Mouse (Mus musculus): ENCODE measurements at regions not wholly inside any gene's neighbourhood (a gene's known extent, or its start where the extent isn't known, plus 50 kb on each side); places are given as distances from the start of the nearest gene placed in this dataset.

GRCm38 (mm10) chr11:20400302-20401234 lies 68.1 kb upstream of the Slc1a4 start (continued):
- no peak for TF ChIP-seq ZKSCAN1 (IDR thresholded peaks at IDR 0.05; ENCODE audit: borderline replicate concordance, low read depth, low read length)

- dilution Hi-C loops (cut with MboI; ENCODE audit: extremely low pct_ligation_motif_present, extremely low pct_unique_long_range_greater_than_20kb, low sequenced_read_pairs) (no loop called here), in situ Hi-C loops (cut with MboI; ENCODE audit: low pct_ligation_motif_present, low pct_unique_long_range_greater_than_20kb, low sequenced_read_pairs) (loop anchor here (25.0 kb wide), 1 partner anchor 566 kb away; no protein-coding TSS in a partner anchor)
- peak; percentile 6 for DNase-seq (ENCODE audit: extremely low read depth)
- H3K9me3 ChIP-seq (replicated peaks; ENCODE audit: low read length): peaks cover 3% of the 10 kb centered on the region
- no peaks in the 10 kb centered on the region for H3K79me2 ChIP-seq (replicated peaks; ENCODE audit: control insufficient read depth, extremely low read depth, insufficient read depth, poor library complexity, severe bottlenecking)
- no peak overlapping the region for H3K27ac ChIP-seq (ENCODE audit: insufficient read depth, low read depth)
- no peaks in the 10 kb centered on the region for H3K36me3 ChIP-seq (replicated peaks in 1 of 2; ENCODE audit: control insufficient read depth in 1 of 2, insufficient read depth in 1 of 2, low read length in 1 of 2)
- H3K4me2 ChIP-seq (ENCODE audit: insufficient read depth, low read depth, poor library complexity, severe bottlenecking): no peak overlapping the region
- no peak overlapping the region for H3K9ac ChIP-seq (ENCODE audit: insufficient read depth, low read depth)
- no peak overlapping the region for H3K4me3 ChIP-seq (replicated peaks in 1 of 3; ENCODE audit: low read depth in 2 of 3, low read length in 2 of 3, poor library complexity in 1 of 3)
- peaks cover 4 to 36% of the 10 kb centered on the region in 2 experiments; a peak in 3 of 4 replicates for H3K4me1 ChIP-seq (ENCODE audit: control insufficient read depth in 1 of 2, insufficient read depth in 2 of 2)
- H3K27me3 ChIP-seq (replicated peaks): no peaks in the 10 kb centered on the region
- no peak for TF ChIP-seq SIN3A (IDR thresholded peaks at IDR 0.05; ENCODE audit: low read length)
- TF ChIP-seq HCFC1 (IDR thresholded peaks at IDR 0.05; ENCODE audit: low read depth, low read length): no peak
- no peak for TF ChIP-seq KAT2A (IDR thresholded peaks at IDR 0.05; ENCODE audit: insufficient replicate concordance, low read length)
- no peak for TF ChIP-seq MAZ (IDR thresholded peaks at IDR 0.05; ENCODE audit: low read depth, low read length)
- no peak for TF ChIP-seq UBTF (IDR thresholded peaks at IDR 0.05; ENCODE audit: low read depth, low read length)
- TF ChIP-seq IRF4 (IDR thresholded peaks at IDR 0.05; ENCODE audit: low read depth, low read length): no peak
- TF ChIP-seq RCOR1 (conservative IDR thresholded peaks at IDR 0.05; ENCODE audit: low read depth, low read length): no peak
- TF ChIP-seq BHLHE40 (IDR thresholded peaks at IDR 0.05; ENCODE audit: low read depth, low read length): no peak
- TF ChIP-seq MYC (IDR thresholded peaks at IDR 0.05; ENCODE audit: low read depth, low read length): no peak
- no peak for TF ChIP-seq ZC3H11A (IDR thresholded peaks at IDR 0.05; ENCODE audit: low read depth, low read length)
- no peak for TF ChIP-seq POLR2A (IDR thresholded peaks at IDR 0.05; ENCODE audit: low read depth, low read length)
- TF ChIP-seq ZNF384 (IDR thresholded peaks at IDR 0.05; ENCODE audit: low read depth, low read length): no peak
- TF ChIP-seq MAFK (IDR thresholded peaks at IDR 0.05; ENCODE audit: insufficient replicate concordance, low read length): no peak
- TF ChIP-seq ELF1 (IDR thresholded peaks at IDR 0.05; ENCODE audit: low read depth, low read length): no peak
These were observed 70.9 kb upstream of the Slc1a4 start for GRCm38 (mm10) chr11:20403456-20403855.

GRCm38 (mm10) chr11:20404476-20404875 lies 72.0 kb upstream of the Slc1a4 start:
- no peak for DNase-seq (ENCODE audit: extremely low read depth)
- H3K36me3 ChIP-seq (replicated peaks in 1 of 2; ENCODE audit: control insufficient read depth in 1 of 2, insufficient read depth in 1 of 2, low read length in 1 of 2): no peaks in the 10 kb centered on the region
- H3K9me3 ChIP-seq (replicated peaks; ENCODE audit: low read length): no peaks in the 10 kb centered on the region
- no peak for TF ChIP-seq NRF1 (IDR thresholded peaks at IDR 0.05; ENCODE audit: low read depth, low read length)
- no peak for TF ChIP-seq ZMIZ1 (IDR thresholded peaks at IDR 0.05; ENCODE audit: low read depth, low read length)
- no peak for TF ChIP-seq PAX5 (IDR thresholded peaks at IDR 0.05; ENCODE audit: low read length)
- no peak for TF ChIP-seq HCFC1 (IDR thresholded peaks at IDR 0.05; ENCODE audit: low read depth, low read length)
- TF ChIP-seq TBP (conservative IDR thresholded peaks at IDR 0.05; ENCODE audit: low read depth, low read length): no peak
- TF ChIP-seq JUN (IDR thresholded peaks at IDR 0.05; ENCODE audit: insufficient read depth, low read depth, low read length): no peak
- TF ChIP-seq CHD1 (IDR thresholded peaks at IDR 0.05; ENCODE audit: low read depth, low read length): no peak
- no peak for TF ChIP-seq USF1 (IDR thresholded peaks at IDR 0.05; ENCODE audit: low read depth, low read length)
- TF ChIP-seq ZC3H11A (IDR thresholded peaks at IDR 0.05; ENCODE audit: low read depth, low read length): no peak
- TF ChIP-seq NELFE (IDR thresholded peaks at IDR 0.05; ENCODE audit: low read depth, low read length): no peak
- no peak for TF ChIP-seq CTCF (conservative IDR thresholded peaks at IDR 0.05 in 1 of 2, IDR thresholded peaks at IDR 0.05 in 1 of 2; ENCODE audit: low read depth in 2 of 2, low read length in 2 of 2)
- TF ChIP-seq E2F4 (IDR thresholded peaks at IDR 0.05; ENCODE audit: insufficient replicate concordance, low read depth, low read length): no peak
- no peak for TF ChIP-seq POLR2AphosphoS2 (IDR thresholded peaks at IDR 0.05; ENCODE audit: low read depth, low read length)
- no peak for TF ChIP-seq ZKSCAN1 (IDR thresholded peaks at IDR 0.05; ENCODE audit: borderline replicate concordance, low read depth, low read length)
- TF ChIP-seq SIN3A (IDR thresholded peaks at IDR 0.05; ENCODE audit: low read length): no peak
- no peak for TF ChIP-seq ZNF384 (IDR thresholded peaks at IDR 0.05; ENCODE audit: low read depth, low read length)
- no peak for TF ChIP-seq UBTF (IDR thresholded peaks at IDR 0.05; ENCODE audit: low read depth, low read length)
- no peak for TF ChIP-seq RCOR1 (conservative IDR thresholded peaks at IDR 0.05; ENCODE audit: low read depth, low read length)
- no peak for TF ChIP-seq BHLHE40 (IDR thresholded peaks at IDR 0.05; ENCODE audit: low read depth, low read length)
- no peak for TF ChIP-seq IRF4 (IDR thresholded peaks at IDR 0.05; ENCODE audit: low read depth, low read length)
- dilution Hi-C loops (cut with MboI; ENCODE audit: extremely low pct_ligation_motif_present, extremely low pct_unique_long_range_greater_than_20kb, low sequenced_read_pairs): no loop called here
- no peaks in the 10 kb centered on the region for H3K27me3 ChIP-seq (replicated peaks)
- no peak overlapping the region for H3K9ac ChIP-seq (ENCODE audit: insufficient read depth, low read depth)
- H3K27ac ChIP-seq (ENCODE audit: insufficient read depth, low read depth): no peak overlapping the region
- in situ Hi-C loops (cut with MboI; ENCODE audit: low pct_ligation_motif_present, low pct_unique_long_range_greater_than_20kb, low sequenced_read_pairs): loop anchor here (25.0 kb wide), 1 partner anchor 567 kb away; no protein-coding TSS in a partner anchor
- no peak overlapping the region for H3K4me2 ChIP-seq (ENCODE audit: insufficient read depth, low read depth, poor library complexity, severe bottlenecking)
- H3K79me2 ChIP-seq (replicated peaks; ENCODE audit: control insufficient read depth, extremely low read depth, insufficient read depth, poor library complexity, severe bottlenecking): no peaks in the 10 kb centered on the region
- H3K4me3 ChIP-seq (replicated peaks in 1 of 3; ENCODE audit: low read depth in 2 of 3, low read length in 2 of 3, poor library complexity in 1 of 3): no peak overlapping the region
- H3K4me1 ChIP-seq (ENCODE audit: control insufficient read depth in 1 of 2, insufficient read depth in 2 of 2): peaks cover 4 to 34% of the 10 kb centered on the region in 2 experiments; a peak in 3 of 4 replicates

All from CH12.LX (cell line).